Mouse (Mus musculus) G1E-ER4 (cell line): Measurements from ENCODE around the gene Zfp39. TPM values are rescaled to one million over a fixed set of nuclear protein-coding genes. Genes with fewer than 3 reads are reported as not detected.
"Not testable (repeated sequence)": the region's sequence is repeated elsewhere in the genome, so short reads cannot be mapped to it uniquely, and the experiment has no call there.

Experiments used
- GATA1 ChIP-seq: IDR thresholded peaks from one replicate; pipeline ENCODE4 v1.8.0; 2012; ENCODE audit warnings: low read length, inconsistent platforms
- polyA plus RNA-seq: library from polyadenylated mRNA; stranded (reverse); fragments of >175 nt; gene quantifications from 2 replicates; pipeline ENCODE4 v1.2.3, GENCODE M21; 2012

The Zfp39 gene
- polyA plus RNA-seq, 1 experiment: 1.5 TPM

- no peak for TF ChIP-seq GATA1
Measured at GRCm38 (mm10) chr11:58890511-58890910, 13.5 kb downstream of the Zfp39 start.

- no peak for TF ChIP-seq GATA1
Measured at GRCm38 (mm10) chr11:58883756-58884155, 20.3 kb downstream of the Zfp39 start.

GRCm38 (mm10) chr11:58870961-58871360 is 33.1 kb downstream of the Zfp39 start:
- no peak for TF ChIP-seq GATA1

- TF ChIP-seq GATA1: no peak
Measured at GRCm38 (mm10) chr11:58867954-58868330, 36.1 kb downstream of the Zfp39 start.

GRCm38 (mm10) chr11:58867039-58867953 is 36.7 kb downstream of the Zfp39 start, which contains the start of gene 2810021J22Rik:
2810021J22Rik (plus strand) TSS chr11:58867216.
- no peak for TF ChIP-seq GATA1

GRCm38 (mm10) chr11:58860744-58861143 is 43.3 kb downstream of the Zfp39 start:
- no peak for TF ChIP-seq GATA1

- no peak for TF ChIP-seq GATA1
Measured at GRCm38 (mm10) chr11:58849731-58850130, 54.3 kb downstream of the Zfp39 start.

- no peak for TF ChIP-seq GATA1
Measured at GRCm38 (mm10) chr11:58847636-58848035, 56.4 kb downstream of the Zfp39 start.

- no peak for TF ChIP-seq GATA1
Measured at GRCm38 (mm10) chr11:58846919-58847461, 57.0 kb downstream of the Zfp39 start, which contains the start of gene Gm12258. Gm12258 (plus strand) TSS chr11:58847158.

GRCm38 (mm10) chr11:58838951-58839350 is 65.1 kb downstream of the Zfp39 start, which contains the start of gene Olfr311:
Olfr311 (plus strand) TSS chr11:58839251.
- TF ChIP-seq GATA1: not testable (repeated sequence)

Other genes starting within 250 kb of the Zfp39 start
- not detected in 2 replicates for gene Olfr322, start 245.4 kb downstream of the Zfp39 start, polyA plus RNA-seq
- not detected in 2 replicates for gene Olfr320, start 223.1 kb downstream of the Zfp39 start, polyA plus RNA-seq
- not detected in 2 replicates for gene Olfr319, start 205.1 kb downstream of the Zfp39 start, polyA plus RNA-seq
- not detected in 2 replicates for gene Olfr318, start 180.2 kb downstream of the Zfp39 start, polyA plus RNA-seq
- gene Olfr317, start 165.0 kb downstream of the Zfp39 start, polyA plus RNA-seq: not detected in 2 replicates
- not detected in 2 replicates for gene Olfr316, start 151.5 kb downstream of the Zfp39 start, polyA plus RNA-seq
- gene Olfr315, start 131.0 kb downstream of the Zfp39 start, polyA plus RNA-seq: not detected in 2 replicates
- not detected in 2 replicates for gene Olfr314, start 121.3 kb downstream of the Zfp39 start, polyA plus RNA-seq
- not detected in 2 replicates for gene Fam183b, start 102.3 kb downstream of the Zfp39 start, polyA plus RNA-seq
- gene Olfr313, start 89.2 kb downstream of the Zfp39 start, polyA plus RNA-seq: not detected in 2 replicates
- not detected in 2 replicates for gene Olfr312, start 75.0 kb downstream of the Zfp39 start, polyA plus RNA-seq
- gene Olfr311, start 65.0 kb downstream of the Zfp39 start, polyA plus RNA-seq: not detected in 2 replicates
- 0.12 and 0.42 TPM in 2 replicates for gene Gm12258, start 57.1 kb downstream of the Zfp39 start, polyA plus RNA-seq
- 0.02 TPM in 1 of 2 replicates, not detected in the other for gene 2810021J22Rik, start 37.0 kb downstream of the Zfp39 start, polyA plus RNA-seq
- gene Btnl10, start 13.7 kb upstream of the Zfp39 start, polyA plus RNA-seq: not detected in 2 replicates
- gene Rnf187, start 34.7 kb upstream of the Zfp39 start, polyA plus RNA-seq: 434 and 543 TPM in 2 replicates
- gene Hist3h2ba, start 44.7 kb upstream of the Zfp39 start, polyA plus RNA-seq: 0.11 TPM in 1 of 2 replicates, not detected in the other
- 4.0 and 6.8 TPM in 2 replicates for gene Hist3h2a, start 50.5 kb upstream of the Zfp39 start, polyA plus RNA-seq
- gene Trim17, start 50.5 kb upstream of the Zfp39 start, polyA plus RNA-seq: 2.5 TPM in 1 of 2 replicates, not detected in the other
- 78.0 and 93.7 TPM in 2 replicates for gene Trim11, start 73.9 kb upstream of the Zfp39 start, polyA plus RNA-seq
- 14.0 and 17.6 TPM in 2 replicates for gene Obscn, start 232.2 kb upstream of the Zfp39 start, polyA plus RNA-seq